Mouse (Mus musculus): Measurements from ENCODE around the gene Relch.
"Not testable (repeated sequence)": the region's sequence is repeated elsewhere in the genome, so short reads cannot be mapped to it uniquely, and the experiment has no call there.

Relch gene

GRCm38 (mm10) chr1:105663171-105663961 is at the start of gene Relch, which contains the start of gene Pign:
Gene Relch (plus strand): TSS chr1:105663861.
Gene Pign (minus strand): TSS chr1:105663677.
- in situ Hi-C loops (cut with MboI, MseI) = loop anchor here (5.0 to 25.0 kb wide), 2 partner anchors 44 to 899 kb away; no protein-coding TSS in a partner anchor

GRCm38 (mm10) chr1:105630481-105630880 is 33.2 kb upstream of the Relch start:
- in situ Hi-C loops (cut with MboI, MseI) = loop anchor here (25.0 kb wide), 1 partner anchor 468 kb away; no protein-coding TSS in a partner anchor

DNA sequence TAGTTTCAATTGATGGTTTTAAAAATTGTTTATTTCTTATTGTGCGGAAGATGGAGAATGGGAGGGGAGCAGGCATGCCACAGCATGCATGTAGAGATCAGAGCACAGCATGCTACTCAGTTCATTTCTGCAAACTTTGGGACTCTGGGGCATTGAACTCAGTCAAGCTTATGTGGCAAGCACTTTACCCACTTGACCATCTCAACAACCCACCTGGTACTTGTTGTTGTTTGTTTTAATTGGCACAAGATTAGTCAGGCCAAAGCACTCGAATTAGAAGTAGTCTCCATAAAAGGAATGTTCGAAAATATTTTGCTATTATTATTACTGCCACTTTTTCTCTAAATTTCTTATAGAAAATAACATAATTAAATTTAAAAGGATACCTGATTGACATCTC is 19.6 kb upstream of the Relch start:
- in situ Hi-C loops (cut with MboI, MseI) = loop anchor here (25.0 kb wide), 1 partner anchor 482 kb away; no protein-coding TSS in a partner anchor

DNA sequence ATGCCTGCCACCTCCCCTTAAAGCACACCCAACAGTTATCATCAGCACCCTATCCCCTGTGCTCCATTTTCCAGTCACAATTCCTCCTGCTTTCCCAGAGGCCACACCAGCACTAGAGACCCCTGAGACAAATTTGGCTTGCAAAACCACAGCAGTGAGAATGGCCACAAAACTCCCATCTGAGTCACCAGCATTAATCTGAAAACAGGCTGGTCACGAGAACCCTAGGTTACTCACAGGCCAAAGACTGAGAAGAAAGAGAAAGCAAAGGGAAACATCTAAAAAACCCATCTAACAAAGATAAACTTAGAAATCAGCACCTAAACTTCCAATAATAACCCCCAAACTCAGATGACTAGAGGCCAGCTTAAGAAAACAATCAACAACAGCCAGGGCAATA is 13.0 kb upstream of the Relch start:
- in situ Hi-C loops (cut with MboI, MseI) = loop anchor here (25.0 kb wide), 1 partner anchor 912 kb away; no protein-coding TSS in a partner anchor

GRCm38 (mm10) chr1:105653981-105654380 is 9.7 kb upstream of the Relch start:
- in situ Hi-C loops (cut with MboI, MseI) = loop anchor here (25.0 kb wide), 1 partner anchor 908 kb away; no protein-coding TSS in a partner anchor

DNA sequence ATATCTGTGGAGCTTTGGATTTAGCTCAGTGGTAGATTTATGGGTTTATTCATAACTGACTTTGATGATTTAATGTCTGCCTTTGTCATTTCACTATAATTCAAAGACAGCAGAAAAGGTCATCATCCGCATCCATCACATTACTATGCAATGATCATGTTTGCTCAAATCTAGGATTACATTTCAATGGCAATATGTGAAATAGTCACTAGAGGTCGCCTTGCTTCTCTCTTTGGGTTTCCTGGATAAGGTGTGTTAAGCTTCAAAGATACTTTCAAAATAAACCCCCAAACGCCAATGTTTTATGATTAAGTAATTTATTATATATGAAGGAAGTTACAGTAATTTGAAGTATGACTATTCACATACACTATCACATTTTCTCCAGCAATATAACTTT is 3.6 kb upstream of the Relch start:
- in situ Hi-C loops (cut with MboI, MseI) = loop anchor here (5.0 to 25.0 kb wide), 2 partner anchors 47 to 902 kb away; no protein-coding TSS in a partner anchor

DNA sequence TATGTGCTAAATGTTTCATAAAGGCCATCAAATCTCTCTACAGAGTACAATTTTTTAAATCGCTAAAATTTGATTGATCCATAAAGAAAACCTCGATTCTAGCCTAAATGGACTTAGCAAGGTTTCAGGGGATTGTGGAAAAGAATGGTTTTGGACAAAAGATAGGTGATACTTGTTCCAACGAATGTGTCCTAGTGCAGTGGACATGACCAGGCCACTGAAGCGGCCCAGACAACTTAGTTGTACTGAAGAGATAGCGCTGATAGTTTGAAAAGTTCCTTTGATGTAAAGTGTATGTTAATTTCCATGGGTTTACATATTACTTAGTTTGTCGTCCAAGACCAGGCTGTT is 866 bp upstream of the Relch start:
- in situ Hi-C loops (cut with MboI, MseI) = loop anchor here (5.0 to 25.0 kb wide), 2 partner anchors 45 to 900 kb away; no protein-coding TSS in a partner anchor

DNA sequence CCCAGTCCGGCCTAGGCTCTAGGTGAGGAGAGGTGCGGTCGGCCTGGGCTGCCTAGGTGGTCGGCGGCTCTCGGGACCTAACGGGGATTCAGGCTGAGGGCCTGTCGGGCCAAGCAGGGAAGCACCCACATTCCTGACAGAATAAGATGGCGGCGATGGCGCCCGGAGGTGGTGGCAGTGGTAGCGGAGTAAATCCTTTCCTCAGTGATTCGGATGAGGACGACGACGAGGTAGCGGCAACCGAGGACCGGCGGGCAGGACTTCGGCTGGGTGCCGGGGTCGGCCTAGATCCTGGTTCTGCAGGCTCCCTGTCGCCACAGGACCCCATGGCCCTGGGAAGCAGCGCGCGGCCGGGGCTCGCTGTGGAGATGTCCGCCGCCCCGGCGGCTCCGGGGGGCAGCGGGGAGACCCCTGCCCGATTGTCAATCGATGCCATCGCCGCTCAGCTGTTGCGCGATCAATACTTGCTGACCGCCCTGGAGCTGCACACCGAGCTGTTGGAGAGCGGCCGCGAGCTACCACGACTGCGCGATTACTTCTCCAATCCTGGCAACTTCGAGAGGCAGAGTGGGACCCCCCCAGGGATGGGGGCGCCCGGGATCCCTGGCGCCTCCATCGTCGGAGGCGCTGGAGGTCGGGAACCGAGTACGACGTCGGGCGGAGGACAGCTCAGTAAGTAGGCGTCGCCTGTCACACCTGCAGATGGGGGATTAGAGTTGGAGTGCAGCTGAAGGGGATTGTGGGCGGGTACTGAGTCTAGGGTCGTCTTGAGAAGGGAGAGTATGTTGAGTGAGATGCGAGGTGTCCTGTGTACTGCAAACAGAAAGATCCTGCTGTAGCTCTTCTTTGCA is 526 bp downstream of the Relch start:
- in situ Hi-C loops (cut with MboI, MseI) = loop anchor here (5.0 to 25.0 kb wide), 2 partner anchors 43 to 898 kb away; no protein-coding TSS in a partner anchor

DNA sequence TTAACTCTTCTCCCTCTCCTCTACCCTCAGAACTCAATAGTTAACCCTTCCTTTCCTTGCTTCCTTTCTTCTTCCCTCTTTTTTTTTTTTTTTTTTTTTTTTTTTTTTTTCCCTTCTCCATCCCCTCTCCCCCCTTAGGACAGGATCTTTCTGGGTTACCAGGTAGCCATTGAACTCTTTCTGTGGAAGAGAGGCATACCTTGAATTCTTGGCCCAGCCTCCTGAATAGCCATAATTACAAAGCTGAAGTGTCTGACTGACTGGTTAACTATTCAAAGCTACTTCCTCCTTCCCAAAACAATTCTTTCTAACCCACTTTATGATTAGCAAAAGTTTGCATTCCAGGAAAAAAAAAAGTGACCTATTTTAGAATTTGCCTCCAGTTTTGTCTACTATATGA is 6.0 kb downstream of the Relch start:
- in situ Hi-C loops (cut with MboI, MseI) = loop anchor here (5.0 to 25.0 kb wide), 2 partner anchors 653 to 893 kb away; no protein-coding TSS in a partner anchor

DNA sequence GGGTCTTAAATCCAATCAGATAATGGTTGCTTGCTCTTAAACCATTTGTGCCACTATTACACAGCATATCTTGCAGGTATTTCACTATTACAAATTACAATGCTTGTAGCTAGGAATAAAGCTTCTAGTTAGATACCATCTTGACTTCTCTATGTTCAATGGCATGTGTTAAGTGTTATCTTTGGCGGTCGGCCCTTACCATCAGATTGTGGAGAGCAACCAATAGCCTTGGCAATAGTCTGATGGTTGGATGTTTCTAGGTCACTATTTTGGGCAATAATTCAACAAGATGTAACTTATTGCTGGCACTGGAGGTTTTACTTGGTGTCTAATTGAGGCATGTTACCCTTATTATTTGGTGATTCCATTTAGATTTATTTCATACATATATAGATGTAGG is 11.1 kb downstream of the Relch start:
- in situ Hi-C loops (cut with MboI, MseI) = loop anchor here (25.0 kb wide), 1 partner anchor 888 kb away; no protein-coding TSS in a partner anchor

- in situ Hi-C loops (cut with MboI, MseI) = no loop called here
Observed at GRCm38 (mm10) chr1:105680587-105680986, 16.9 kb downstream of the Relch start.

DNA sequence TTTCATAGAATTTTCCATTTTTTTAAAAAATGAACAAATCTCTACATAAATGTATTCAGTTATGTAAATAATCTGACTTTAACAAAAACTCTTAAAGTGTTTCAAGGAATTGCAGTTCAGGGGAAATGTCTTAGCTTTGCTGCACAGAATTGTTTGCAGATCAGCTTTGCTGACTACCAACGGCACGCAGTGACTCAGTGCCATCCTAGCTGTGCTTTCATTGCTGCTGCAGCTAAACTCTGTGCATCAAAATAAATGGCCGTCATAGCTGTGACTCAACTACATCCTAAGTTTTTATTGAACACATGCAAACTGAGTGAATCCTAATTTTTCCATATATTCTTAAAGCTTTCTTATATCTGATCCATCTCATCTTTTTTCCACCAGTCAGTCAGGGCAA is 21.8 kb downstream of the Relch start:
- in situ Hi-C loops (cut with MboI, MseI) = no loop called here

DNA sequence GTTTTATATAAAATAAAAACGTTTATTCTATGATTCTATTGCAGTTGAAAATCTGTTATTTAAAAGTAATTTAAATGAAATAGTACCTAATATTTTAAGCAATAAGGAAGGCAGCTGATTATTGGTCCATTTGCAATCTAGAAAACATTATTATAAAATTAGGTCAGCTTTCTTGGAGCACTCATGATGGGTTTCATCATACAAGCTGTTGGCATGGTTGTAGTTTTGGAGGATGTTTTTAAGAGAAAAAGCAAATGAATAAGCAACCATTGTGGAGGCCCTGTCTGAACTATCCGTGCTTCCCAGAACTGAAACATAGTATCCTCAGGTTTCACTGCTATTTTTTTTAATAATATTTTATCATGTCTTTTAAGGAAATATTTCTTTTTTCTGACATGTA is 31.9 kb downstream of the Relch start:
- in situ Hi-C loops (cut with MboI, MseI) = no loop called here

DNA sequence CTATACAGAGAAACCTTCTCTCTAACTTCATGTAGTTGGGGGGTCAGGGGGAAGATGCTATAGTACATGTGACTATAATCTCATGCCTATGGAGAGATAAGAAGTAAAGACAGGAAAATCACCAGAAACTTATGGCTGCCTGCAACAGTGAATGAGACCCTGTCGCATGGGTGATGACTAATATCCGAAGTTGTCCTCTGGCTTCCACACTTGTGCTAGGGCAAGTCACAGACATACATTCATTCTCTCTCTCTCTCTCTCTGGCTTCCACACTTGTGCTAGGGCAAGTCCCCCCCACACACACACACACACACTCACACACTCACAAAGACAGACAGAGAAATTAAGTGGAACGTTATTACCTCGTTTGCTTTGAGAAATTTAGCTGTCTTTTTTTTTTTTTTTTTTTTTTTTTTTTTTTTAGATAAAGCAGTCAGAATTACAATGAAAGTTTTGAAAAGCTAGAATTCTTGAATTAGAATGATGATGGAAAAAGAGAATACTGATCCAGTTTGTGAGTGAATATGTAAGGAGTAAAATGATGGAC is 37.4 kb downstream of the Relch start:
- in situ Hi-C loops (cut with MboI, MseI) = no loop called here

DNA sequence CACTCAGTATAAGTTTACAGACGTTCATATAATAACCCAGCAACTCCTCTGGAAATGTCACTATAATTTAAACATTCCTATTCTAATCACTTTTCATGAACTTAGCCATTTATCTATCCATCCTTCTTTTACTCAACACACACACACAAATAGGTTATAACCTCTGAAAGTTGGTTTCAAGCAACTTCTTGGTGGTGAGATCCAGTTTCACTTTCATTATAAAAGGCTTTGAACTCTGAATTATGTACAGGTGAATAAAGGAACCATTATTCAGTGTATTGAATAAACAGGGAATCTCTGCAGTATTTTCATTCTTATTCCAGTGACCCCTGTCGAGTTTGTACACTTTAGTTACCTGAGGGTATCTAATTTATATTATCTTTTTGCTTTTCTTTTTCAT is 45.8 kb downstream of the Relch start:
- in situ Hi-C loops (cut with MboI, MseI) = loop anchor here (5.0 kb wide), 1 partner anchor 47 kb away; the partner anchor contains the start of genes Pign and Relch

- in situ Hi-C loops (cut with MboI, MseI) = no loop called here
Observed at GRCm38 (mm10) chr1:105711227-105711626, 47.6 kb downstream of the Relch start.

DNA sequence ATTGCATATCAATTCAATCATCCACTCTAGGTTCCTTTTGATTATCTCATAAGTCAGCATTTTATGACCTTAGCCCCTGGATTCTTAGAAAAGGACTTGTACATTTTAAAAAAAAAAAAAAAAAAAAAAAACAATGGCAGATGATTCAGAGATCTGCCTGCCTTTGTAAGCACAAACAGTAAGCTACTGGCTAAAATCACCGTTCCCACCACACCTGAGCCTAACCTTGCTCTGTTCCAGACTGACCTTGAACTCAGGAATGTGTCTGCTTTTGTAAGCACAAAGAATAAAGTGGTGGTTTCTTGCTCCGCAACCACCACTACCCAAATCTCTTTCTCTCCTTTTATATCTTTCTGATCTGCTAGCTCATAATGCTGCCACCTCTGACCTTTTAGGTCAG is 49.2 kb downstream of the Relch start:
- in situ Hi-C loops (cut with MboI, MseI) = no loop called here

DNA sequence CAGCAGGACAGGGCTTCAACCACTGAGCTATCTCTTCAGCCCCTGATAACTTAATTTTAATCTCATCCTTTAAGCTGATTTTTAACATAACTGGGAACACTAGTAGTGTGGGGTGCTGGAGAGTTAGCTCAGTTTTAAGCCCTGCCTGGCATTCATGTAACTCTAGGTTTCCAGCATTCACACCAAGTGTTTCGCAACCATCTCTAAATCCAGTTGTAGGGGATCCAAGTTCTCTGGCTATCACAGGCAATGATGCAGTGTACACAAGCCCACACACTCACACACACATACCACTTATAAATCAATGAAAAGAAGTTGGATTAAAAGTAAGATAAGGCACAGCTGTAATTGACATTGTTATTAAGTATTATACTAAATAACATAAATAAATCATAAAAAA is 54.7 kb downstream of the Relch start:
- in situ Hi-C loops (cut with MboI, MseI) = no loop called here

DNA sequence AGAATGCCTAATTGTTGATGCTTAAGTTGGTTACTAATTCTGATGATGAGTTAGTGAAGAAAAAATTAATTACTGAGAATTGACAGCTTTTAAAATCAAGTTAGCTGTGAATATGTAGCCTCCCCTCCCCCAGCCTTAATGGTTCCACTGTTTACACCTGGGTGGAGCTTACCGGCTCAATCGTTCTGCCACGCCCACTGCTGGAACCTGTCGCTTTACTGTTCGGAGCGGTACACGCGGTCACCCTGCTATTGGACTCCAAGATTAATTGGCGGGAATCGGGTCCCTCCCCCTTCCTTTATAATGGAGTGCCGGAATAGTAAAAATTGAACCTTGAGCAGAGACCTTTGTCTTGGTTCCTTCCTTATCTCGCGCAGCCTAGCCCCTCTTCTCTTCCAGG is 65.6 kb downstream of the Relch start:
- in situ Hi-C loops (cut with MboI, MseI) = not testable (repeated sequence)

- in situ Hi-C loops (cut with MboI, MseI) = no loop called here
Observed at GRCm38 (mm10) chr1:105735318-105735717, 71.7 kb downstream of the Relch start.

DNA sequence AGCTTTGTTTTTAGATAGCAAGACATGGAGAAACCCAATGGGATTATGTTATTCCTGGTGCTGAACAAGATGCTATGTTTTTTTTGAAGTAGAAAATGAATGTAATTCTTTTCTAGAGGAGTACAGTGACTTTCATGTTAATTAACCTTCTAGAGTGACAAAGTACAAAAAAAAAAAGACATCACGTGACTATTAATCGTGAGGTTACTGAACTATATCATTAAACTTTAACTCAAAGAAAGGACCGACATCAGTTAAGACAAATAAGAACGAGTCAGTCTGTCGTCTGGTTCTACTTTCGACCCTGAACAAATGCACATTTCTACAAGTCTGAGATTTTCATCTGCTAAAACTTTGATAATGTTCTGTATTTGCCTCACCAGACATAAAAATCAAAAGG is 74.7 kb downstream of the Relch start:
- in situ Hi-C loops (cut with MboI, MseI) = no loop called here

GRCm38 (mm10) chr1:105739493-105739892 is 75.8 kb downstream of the Relch start:
- in situ Hi-C loops (cut with MboI, MseI) = no loop called here

Measured in T-helper 2 cell (primary cell).